Mouse (Mus musculus) gastrocnemius, adult 2 months (tissue): Measurements from ENCODE around the gene Pxdc1. TPM values are rescaled to one million over a fixed set of nuclear protein-coding genes. Genes with fewer than 3 reads are reported as not detected.

Experiments
- DNase-seq: peaks from one replicate; pipeline ENCODE4 v3.0.0; 2022
- H3K27ac ChIP-seq: fragments of 200-600 bp; 2 replicates; pipeline ENCODE4 v1.8.1; 2022; ENCODE audit warnings: mild to moderate bottlenecking
- H3K4me3 ChIP-seq: fragments of 200-600 bp; 2 replicates; pipeline ENCODE4 v1.8.1; 2022; ENCODE audit warnings: mild to moderate bottlenecking, moderate library complexity
- CTCF ChIP-seq: fragments of 200-600 bp; IDR thresholded peaks from 2 replicates; pipeline ENCODE4 v1.8.1; 2022; ENCODE audit warnings: antibody characterized with exemption, mild to moderate bottlenecking, moderate library complexity
- intact Hi-C: fragments of 180-260 bp; cut with DNase I; formaldehyde crosslinking; loops from one replicate; pipeline ENCODE4 v1.15.1; 2025
- total RNA-seq, 2 experiments: library from RNA; stranded (reverse); gene quantifications; 2 replicates each; pipeline ENCODE4 v1.2.3; 2021

The Pxdc1 gene
- total RNA-seq, 2 experiments from 2014 or later: 3.6 to 8.6 TPM

GRCm38 (mm10) chr13:34607079-34607478 lies 46.2 kb downstream of the Pxdc1 start:
- Histone ChIP-seq H3K4me3 (no peak overlapping the region), H3K27ac (no peak overlapping the region)
- DNase-seq: no peak
- no peak for TF ChIP-seq CTCF
- intact Hi-C loops: no loop called here

GRCm38 (mm10) chr13:34605884-34606283 lies 47.4 kb downstream of the Pxdc1 start:
- intact Hi-C loops: no loop called here
- no peak for TF ChIP-seq CTCF

GRCm38 (mm10) chr13:34605206-34605605 lies 48.1 kb downstream of the Pxdc1 start:
- no peak overlapping the region for H3K27ac ChIP-seq
- H3K4me3 ChIP-seq: no peak overlapping the region
- intact Hi-C loops: no loop called here
- no peak for DNase-seq
- no peak for TF ChIP-seq CTCF

More at GRCm38 (mm10) chr13:34605884-34606283, 47.4 kb downstream of the Pxdc1 start:
- DNase-seq: no peak
- no peak overlapping the region for H3K4me3 ChIP-seq
- no peak overlapping the region for H3K27ac ChIP-seq

- no peak for TF ChIP-seq CTCF
- intact Hi-C loops: no loop called here
- no peak overlapping the region for H3K4me3 ChIP-seq
- H3K27ac ChIP-seq: no peak overlapping the region
- no peak for DNase-seq
Measured at GRCm38 (mm10) chr13:34604406-34604805, 48.9 kb downstream of the Pxdc1 start.

GRCm38 (mm10) chr13:34602757-34603156 lies 50.5 kb downstream of the Pxdc1 start:
- Histone ChIP-seq H3K4me3 (no peak overlapping the region), H3K27ac (no peak overlapping the region)
- no peak for DNase-seq
- no peak for TF ChIP-seq CTCF
- intact Hi-C loops: no loop called here

GRCm38 (mm10) chr13:34596797-34597196 lies 56.5 kb downstream of the Pxdc1 start:
- no peak for DNase-seq
- TF ChIP-seq CTCF: no peak
- H3K4me3 ChIP-seq: no peak overlapping the region
- no peak overlapping the region for H3K27ac ChIP-seq
- intact Hi-C loops: no loop called here

Other genes with a start within 250 kb of the Pxdc1 start
- not detected for gene Fam50b, start 81.4 kb upstream of the Pxdc1 start, total RNA-seq
- 10 to 100 TPM; 29.2 to 31.1 TPM for gene Prpf4b, start 221.8 kb upstream of the Pxdc1 start, total RNA-seq